Mouse (Mus musculus) monocyte, adult 5-6 weeks (primary cell): ENCODE data around the gene Camsap3. TPM values are rescaled to one million over a fixed set of nuclear protein-coding genes. Genes with fewer than 3 reads are reported as not detected.

Source experiments
- ATAC-seq: fragments of 153-309, 156-312 bp; replicated peaks from 2 replicates; pipeline ENCODE4 v1.8.0; 2017; ENCODE audit warnings: mild to moderate bottlenecking; ENCODE audit not compliant: low TSS enrichment, insufficient number of reproducible peaks, severe bottlenecking, poor library complexity, low FRiP score
- total RNA-seq: library from RNA; stranded (forward); fragments of 200-1000, 200-491, 200-594 nt; gene quantifications from 3 replicates; pipeline ENCODE4 v1.2.3, GENCODE M21; 2017

Gene Camsap3
- total RNA-seq, 1 experiment from 2014 or later: not detected

DNA sequence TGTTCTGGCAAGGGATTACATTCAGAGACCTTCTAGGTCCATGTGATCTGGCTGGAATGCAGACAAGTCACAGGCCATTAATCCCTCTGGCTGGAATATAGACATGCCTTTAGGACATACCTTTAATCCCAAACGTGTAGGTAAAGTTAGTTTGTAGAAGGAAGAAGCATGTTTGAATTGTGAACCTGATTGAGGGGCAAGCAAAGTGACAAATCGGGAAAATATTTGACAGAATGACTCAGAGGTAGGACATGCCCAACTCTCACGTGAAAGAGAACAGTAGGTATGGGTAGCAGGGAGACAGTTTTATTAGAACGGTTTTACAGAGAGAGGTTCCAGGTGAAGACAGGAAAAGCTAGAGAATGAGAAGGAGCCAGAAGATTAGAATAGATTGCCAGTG, 60.5 kb downstream of the Camsap3 start:
- ATAC-seq: no peak

DNA sequence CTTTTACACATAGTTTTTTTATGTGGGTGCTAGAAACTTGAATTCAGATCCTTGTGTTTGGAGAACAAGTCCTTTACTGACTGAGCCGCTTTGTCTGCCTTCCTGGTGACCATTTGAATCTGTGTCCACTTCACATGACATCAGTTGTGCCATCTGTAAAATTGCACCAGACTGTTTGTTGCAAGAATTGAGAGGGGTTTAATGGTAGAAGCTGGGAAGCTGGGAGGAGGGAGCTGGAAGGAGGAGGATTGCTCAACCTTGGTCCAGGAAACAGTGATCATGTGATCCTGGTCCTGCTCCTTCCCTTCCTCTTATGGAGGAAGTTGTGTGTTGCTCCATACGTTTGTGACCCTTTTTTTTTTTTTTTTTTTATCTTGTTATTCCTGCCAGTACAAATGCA, 61.2 kb downstream of the Camsap3 start:
- ATAC-seq: peak; percentile 51

DNA sequence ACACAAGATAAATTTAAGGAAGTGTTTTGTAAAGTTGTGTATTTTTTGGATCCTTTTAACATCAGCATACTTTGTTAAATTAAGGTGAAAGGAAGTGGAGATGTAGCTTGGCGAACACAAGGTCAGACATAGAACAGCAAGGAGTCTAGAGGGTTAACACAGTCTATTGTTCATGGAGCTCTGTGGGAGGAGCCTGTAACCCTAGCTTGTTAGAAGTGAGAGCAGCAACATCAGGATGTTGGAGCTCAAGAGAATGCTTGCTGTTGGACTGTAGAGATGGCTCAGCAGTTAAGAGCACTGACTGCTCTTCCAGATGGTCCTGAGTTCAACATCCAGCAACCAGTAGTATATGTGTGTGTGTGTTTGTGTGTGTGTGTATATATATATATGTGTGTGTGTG, 61.9 kb downstream of the Camsap3 start:
- no peak; the same call in 1 of the 2 replicates for ATAC-seq

DNA sequence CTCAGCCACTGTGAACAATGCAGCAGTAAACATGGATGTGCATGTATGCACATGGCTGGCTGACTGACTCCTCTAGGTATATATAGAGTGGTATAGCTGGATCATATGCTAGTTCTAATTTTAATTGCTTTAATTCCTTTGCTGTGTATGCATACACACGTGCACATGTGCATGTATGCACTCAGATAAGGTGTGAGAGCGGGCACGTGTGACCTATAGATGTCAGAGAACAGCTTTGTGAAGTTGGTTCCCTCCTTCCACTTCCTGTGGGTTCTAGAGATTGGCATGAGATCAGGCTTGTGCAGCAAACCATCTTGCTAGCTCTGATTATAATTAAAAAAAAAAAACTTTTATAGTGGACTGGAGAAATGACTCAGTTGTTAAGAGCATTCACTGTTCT, 65.8 kb downstream of the Camsap3 start:
- ATAC-seq: no peak

DNA sequence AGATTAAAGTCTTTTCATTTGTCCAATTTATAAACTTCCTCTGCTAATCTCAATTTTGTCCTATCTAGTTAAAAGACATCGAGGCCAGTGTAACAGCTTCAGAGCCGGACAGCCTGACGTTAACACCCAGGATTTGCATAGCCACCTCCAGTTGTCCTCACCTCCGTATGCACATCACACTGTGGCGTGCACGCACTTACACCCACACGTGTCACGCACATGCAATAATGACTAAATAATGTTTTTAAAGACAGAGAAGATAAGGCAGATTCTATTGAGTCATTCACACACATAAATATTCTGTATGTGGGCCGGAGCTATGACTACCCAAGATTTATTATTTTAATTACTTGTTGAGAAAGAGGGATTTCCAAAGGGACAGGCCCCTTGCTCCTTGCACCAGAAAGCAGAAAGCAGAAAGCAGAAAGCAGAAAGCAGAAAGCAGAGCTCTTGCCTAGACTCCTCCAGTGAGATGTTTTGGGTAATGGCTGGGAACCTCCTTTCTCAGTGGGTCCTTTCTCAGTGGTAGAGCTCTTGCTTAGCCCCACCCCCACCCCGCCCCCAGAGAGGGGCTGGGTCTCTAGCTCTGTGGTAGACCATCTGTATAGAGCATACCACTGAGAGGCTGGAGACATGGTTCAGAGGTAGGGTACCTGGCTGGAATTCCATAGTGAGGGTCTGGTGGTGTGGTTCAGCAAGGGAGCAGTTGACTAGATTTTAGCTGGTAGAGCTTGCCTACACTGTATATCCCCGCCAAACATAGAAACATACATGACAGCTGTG, 67.8 kb downstream of the Camsap3 start:
- no peak for ATAC-seq

DNA sequence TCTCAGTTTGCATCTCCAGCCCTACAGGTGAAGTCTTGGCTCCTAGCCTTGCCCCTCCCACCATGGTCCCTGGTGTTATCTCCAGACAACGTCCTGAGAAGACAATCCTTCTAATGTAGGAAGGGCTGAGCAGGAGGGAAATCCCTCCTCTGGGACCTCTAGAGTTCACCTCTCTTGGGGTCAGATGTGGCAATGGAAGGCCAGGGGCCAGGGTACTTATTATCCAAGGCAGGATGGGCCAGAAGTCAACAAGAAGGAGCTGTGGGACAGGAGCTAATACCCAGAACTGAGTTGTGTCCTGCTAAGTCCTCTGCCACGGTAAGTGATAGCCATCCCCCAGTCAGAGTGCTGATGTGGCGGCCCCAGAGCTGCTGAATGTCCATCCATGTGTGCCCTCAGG, 68.4 kb downstream of the Camsap3 start, which contains the start of gene Retn:
TSS of gene Retn (plus strand) at position 245 of the 400 bp plus-strand sequence.
- no peak for ATAC-seq

DNA sequence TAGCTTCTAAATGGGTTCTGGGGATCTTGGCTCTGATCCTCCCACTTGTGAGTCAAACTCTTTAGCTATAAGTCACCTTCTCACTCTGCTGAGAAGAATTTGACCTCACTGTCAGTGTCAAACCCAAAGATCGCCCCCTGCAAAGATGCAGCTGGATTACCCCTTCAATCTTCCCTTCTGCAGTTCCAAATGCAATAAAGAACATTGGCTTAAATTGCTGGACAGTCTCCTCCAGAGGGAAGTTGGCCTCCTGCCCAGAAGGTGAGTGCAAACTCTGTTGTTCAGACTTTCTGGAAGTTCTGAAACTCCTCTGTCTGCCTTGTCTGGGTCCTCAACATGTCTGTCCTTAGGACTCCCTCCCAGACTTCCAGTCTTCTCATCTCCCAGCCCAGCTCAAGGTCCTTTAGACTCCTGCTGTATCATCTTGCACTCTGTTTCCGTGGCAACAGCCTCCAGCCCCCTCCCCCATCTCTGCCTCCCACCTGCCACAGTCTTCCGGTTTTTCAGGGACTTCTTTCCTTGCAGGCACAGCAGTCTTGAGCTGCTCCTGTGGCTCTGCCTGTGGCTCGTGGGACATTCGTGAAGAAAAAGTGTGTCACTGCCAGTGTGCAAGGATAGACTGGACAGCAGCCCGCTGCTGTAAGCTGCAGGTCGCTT, 69.8 kb downstream of the Camsap3 start:
- ATAC-seq: no peak

Other genes with a start within 250 kb of the Camsap3 start
- gene A430078G23Rik, start 233.9 kb upstream of the Camsap3 start, total RNA-seq: 62.9 to 119 TPM (median 81.1 TPM) in 3 replicates
- gene Arhgef18, start 194.3 kb upstream of the Camsap3 start, total RNA-seq: 44.8 to 134 TPM (median 53.5 TPM) in 3 replicates
- 1.7 to 2.1 TPM in 2 of 3 replicates, not detected in the other for gene Pex11g, start 119.6 kb upstream of the Camsap3 start, total RNA-seq
- 0.29 TPM in 1 of 3 replicates, not detected in the others for gene Tex45, start 116.4 kb upstream of the Camsap3 start, total RNA-seq
- 1.6 to 2.7 TPM (median 2.0 TPM) in 3 replicates for gene Zfp358, start 94.2 kb upstream of the Camsap3 start, total RNA-seq
- 46.3 to 51.3 TPM (median 48.3 TPM) in 3 replicates for gene Mcoln1, start 86.8 kb upstream of the Camsap3 start, total RNA-seq
- gene Pnpla6, start 71.9 kb upstream of the Camsap3 start, total RNA-seq: 30.8 to 45.4 TPM (median 31.3 TPM) in 3 replicates
- 2.3 TPM in 1 of 3 replicates, not detected in the others for gene C330021F23Rik, start 19.3 kb upstream of the Camsap3 start, total RNA-seq
- gene Xab2, start 34.0 kb downstream of the Camsap3 start, total RNA-seq: 62.7 to 73.3 TPM (median 67.6 TPM) in 3 replicates
- gene Pet100, start 34.3 kb downstream of the Camsap3 start, total RNA-seq: 127 to 142 TPM (median 131 TPM) in 3 replicates
- gene Pcp2, start 38.3 kb downstream of the Camsap3 start, total RNA-seq: 0.67 to 0.96 TPM in 2 of 3 replicates, not detected in the other
- 132 to 212 TPM (median 174 TPM) in 3 replicates for gene Stxbp2, start 43.7 kb downstream of the Camsap3 start, total RNA-seq
- gene Retn, start 68.5 kb downstream of the Camsap3 start, total RNA-seq: not detected in 3 replicates
- 40.4 to 71.1 TPM (median 68.4 TPM) in 3 replicates for gene Mcemp1, start 78.5 kb downstream of the Camsap3 start, total RNA-seq
- 4.3 to 4.9 TPM in 2 of 3 replicates, not detected in the other for gene Fcor, start 85.1 kb downstream of the Camsap3 start, total RNA-seq
- gene Trappc5, start 89.0 kb downstream of the Camsap3 start, total RNA-seq: 24.4 to 30.4 TPM (median 24.6 TPM) in 3 replicates
- 11.4 to 16.0 TPM (median 11.7 TPM) in 3 replicates for gene Fcer2a, start 106.9 kb downstream of the Camsap3 start, total RNA-seq
- 1.2 to 1.5 TPM in 2 of 3 replicates, not detected in the other for gene Clec4g, start 133.4 kb downstream of the Camsap3 start, total RNA-seq
- gene Cd209a, start 161.7 kb downstream of the Camsap3 start, total RNA-seq: 12.6 to 30.8 TPM (median 30.4 TPM) in 3 replicates